Mouse (Mus musculus): ENCODE measurements around the gene Maml3. TPM values are rescaled to one million over a fixed set of nuclear protein-coding genes. Genes with fewer than 3 reads are reported as not detected.

Maml3 gene
- total and polyA plus RNA-seq, 3 experiments = 0.81 to 1.8 (median 0.98) TPM

GRCm38 (mm10) chr3:51746816-51747215, 358.1 kb downstream of the Maml3 start:
- TF ChIP-seq MAX (IDR thresholded peaks at IDR 0.05; ENCODE audit: low read length) = no peak
- TF ChIP-seq RAD21 (IDR thresholded peaks at IDR 0.05; ENCODE audit: low read depth, low read length) = no peak
- no peak for TF ChIP-seq HCFC1 (IDR thresholded peaks at IDR 0.05; ENCODE audit: low read depth, low read length)
- no peak for TF ChIP-seq NELFE (IDR thresholded peaks at IDR 0.05; ENCODE audit: low read depth, low read length)
- TF ChIP-seq PAX5 (IDR thresholded peaks at IDR 0.05; ENCODE audit: low read length) = no peak
- no peak for TF ChIP-seq ZC3H11A (IDR thresholded peaks at IDR 0.05; ENCODE audit: low read depth, low read length)
- TF ChIP-seq USF2 (conservative IDR thresholded peaks at IDR 0.05; ENCODE audit: low read depth, low read length) = no peak
- TF ChIP-seq MAZ (IDR thresholded peaks at IDR 0.05; ENCODE audit: low read depth, low read length) = no peak
- TF ChIP-seq ZNF384 (IDR thresholded peaks at IDR 0.05; ENCODE audit: low read depth, low read length) = no peak
- TF ChIP-seq JUND (conservative IDR thresholded peaks at IDR 0.05; ENCODE audit: low read depth, low read length) = no peak
- Histone ChIP-seq H3K36me3 (replicated peaks in 1 of 2; ENCODE audit: control insufficient read depth in 1 of 2, insufficient read depth in 1 of 2, low read length in 1 of 2) (no peaks in the 10 kb centered on the region), H3K4me2 (ENCODE audit: insufficient read depth, low read depth, poor library complexity, severe bottlenecking) (no peak overlapping the region), H3K9ac (ENCODE audit: insufficient read depth, low read depth) (no peak overlapping the region), H3K79me2 (replicated peaks; ENCODE audit: control insufficient read depth, extremely low read depth, insufficient read depth, poor library complexity, severe bottlenecking) (no peaks in the 10 kb centered on the region), H3K4me1 (ENCODE audit: control insufficient read depth in 1 of 2, insufficient read depth in 2 of 2) (peaks cover 16 to 41% of the 10 kb centered on the region in 2 experiments), H3K9me3 (replicated peaks; ENCODE audit: low read length) (no peaks in the 10 kb centered on the region), H3K4me3 (replicated peaks in 1 of 3; ENCODE audit: low read depth in 2 of 3, low read length in 2 of 3, poor library complexity in 1 of 3) (no peak overlapping the region), H3K27ac (ENCODE audit: insufficient read depth, low read depth) (no peak overlapping the region), H3K27me3 (replicated peaks) (no peaks in the 10 kb centered on the region)
- dilution Hi-C loops (cut with MboI; ENCODE audit: extremely low pct_ligation_motif_present, extremely low pct_unique_long_range_greater_than_20kb, low sequenced_read_pairs) = no loop called here
- no peak for DNase-seq (ENCODE audit: extremely low read depth)
- in situ Hi-C loops (cut with MboI; ENCODE audit: low pct_ligation_motif_present, low pct_unique_long_range_greater_than_20kb, low sequenced_read_pairs) = no loop called here

- Histone ChIP-seq H3K27ac (ENCODE audit: insufficient read depth, low read depth) (no peak overlapping the region), H3K9ac (ENCODE audit: insufficient read depth, low read depth) (no peak overlapping the region), H3K4me2 (ENCODE audit: insufficient read depth, low read depth, poor library complexity, severe bottlenecking) (no peak overlapping the region), H3K27me3 (replicated peaks) (no peaks in the 10 kb centered on the region), H3K4me1 (ENCODE audit: control insufficient read depth in 1 of 2, insufficient read depth in 2 of 2) (peaks cover 15 to 45% of the 10 kb centered on the region in 2 experiments), H3K79me2 (replicated peaks; ENCODE audit: control insufficient read depth, extremely low read depth, insufficient read depth, poor library complexity, severe bottlenecking) (no peaks in the 10 kb centered on the region), H3K9me3 (replicated peaks; ENCODE audit: low read length) (no peaks in the 10 kb centered on the region), H3K36me3 (replicated peaks in 1 of 2; ENCODE audit: control insufficient read depth in 1 of 2, insufficient read depth in 1 of 2, low read length in 1 of 2) (no peaks in the 10 kb centered on the region), H3K4me3 (replicated peaks in 1 of 3; ENCODE audit: low read depth in 2 of 3, low read length in 2 of 3, poor library complexity in 1 of 3) (no peak overlapping the region)
- dilution Hi-C loops (cut with MboI; ENCODE audit: extremely low pct_ligation_motif_present, extremely low pct_unique_long_range_greater_than_20kb, low sequenced_read_pairs) (no loop called here), in situ Hi-C loops (cut with MboI; ENCODE audit: low pct_ligation_motif_present, low pct_unique_long_range_greater_than_20kb, low sequenced_read_pairs) (no loop called here)
- no peak for DNase-seq (ENCODE audit: extremely low read depth)
- TF ChIP-seq JUN (IDR thresholded peaks at IDR 0.05; ENCODE audit: insufficient read depth, low read depth, low read length) = no peak
- no peak for TF ChIP-seq KAT2A (IDR thresholded peaks at IDR 0.05; ENCODE audit: insufficient replicate concordance, low read length)
- no peak for TF ChIP-seq E2F4 (IDR thresholded peaks at IDR 0.05; ENCODE audit: insufficient replicate concordance, low read depth, low read length)
- no peak for TF ChIP-seq SIN3A (IDR thresholded peaks at IDR 0.05; ENCODE audit: low read length)
- TF ChIP-seq TBP (conservative IDR thresholded peaks at IDR 0.05; ENCODE audit: low read depth, low read length) = no peak
- no peak for TF ChIP-seq UBTF (IDR thresholded peaks at IDR 0.05; ENCODE audit: low read depth, low read length)
- TF ChIP-seq HCFC1 (IDR thresholded peaks at IDR 0.05; ENCODE audit: low read depth, low read length) = no peak
- no peak for TF ChIP-seq MXI1 (IDR thresholded peaks at IDR 0.05; ENCODE audit: low read depth, low read length)
- no peak for TF ChIP-seq JUND (conservative IDR thresholded peaks at IDR 0.05; ENCODE audit: low read depth, low read length)
- TF ChIP-seq USF2 (conservative IDR thresholded peaks at IDR 0.05; ENCODE audit: low read depth, low read length) = no peak
- no peak for TF ChIP-seq NRF1 (IDR thresholded peaks at IDR 0.05; ENCODE audit: low read depth, low read length)
Observed at GRCm38 (mm10) chr3:51745162-51745561, 359.7 kb downstream of the Maml3 start.

All from CH12.LX (cell line).